Mouse (Mus musculus) heart, postnatal 0 days (tissue): Measurements from ENCODE around the gene Cipc.

Source experiments
- CTCF ChIP-seq: IDR thresholded peaks from 2 replicates; pipeline ENCODE4 v1.5.1; 2016; ENCODE audit warnings: antibody characterized with exemption, control low read depth, low read depth
- EP300 ChIP-seq: IDR thresholded peaks from 2 replicates; pipeline ENCODE4 v1.6.1; 2016; ENCODE audit warnings: antibody characterized with exemption, low read depth

DNA sequence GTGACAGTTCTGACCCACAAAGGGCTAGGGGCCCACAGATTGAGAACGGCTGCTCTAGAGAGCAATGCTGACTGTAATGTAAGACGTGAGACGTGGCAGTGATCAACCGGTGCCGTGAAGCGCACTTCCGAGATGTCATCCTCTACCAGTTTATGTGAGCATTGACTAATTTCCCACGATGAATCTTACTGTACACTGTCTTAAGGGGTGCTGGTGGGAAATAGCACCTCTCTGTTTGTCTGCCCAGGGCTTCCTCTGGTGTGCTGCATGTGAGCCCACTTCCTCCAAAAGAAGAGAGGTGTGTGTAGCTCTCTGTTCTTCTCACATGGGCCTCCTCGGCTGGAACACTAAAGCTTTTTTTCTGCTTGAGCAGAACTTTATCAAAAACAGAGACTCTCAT lies 2.7 kb downstream of the Cipc start:
- TF ChIP-seq CTCF (no peak), EP300 (no peak)
